Mouse (Mus musculus): Measurements from ENCODE around the gene Usp6nl.

- TF ChIP-seq CTCF (IDR thresholded peaks at IDR 0.05; ENCODE audit: extremely low read depth, insufficient read depth, insufficient read length, insufficient replicate concordance) (no peak), POLR2A (IDR thresholded peaks at IDR 0.05; ENCODE audit: low read depth, low read length) (no peak)
Measured at GRCm38 (mm10) chr2:6334011-6334410, 11.5 kb downstream of the Usp6nl start.

All from spleen, adult 2 months (tissue).